Mouse (Mus musculus): Measurements from ENCODE around the gene Spata13.

GRCm38 (mm10) chr14:60621076-60621475 is 12.7 kb upstream of the Spata13 start:
- TF ChIP-seq CTCF (IDR thresholded peaks at IDR 0.05; ENCODE audit: low read depth) (no peak), EP300 (IDR thresholded peaks at IDR 0.05; ENCODE audit: low read depth) (no peak)

Data from heart, postnatal 0 days (tissue).